Mouse (Mus musculus) hindbrain, postnatal 0 days (tissue): ENCODE results near the gene Cyp2f2. TPM values are rescaled to one million over a fixed set of nuclear protein-coding genes. Genes with fewer than 3 reads are reported as not detected.
A peak's percentile ranks its signal among the peaks of the same experiment; 100 is the strongest.

Experiments used
- ATAC-seq: fragments of 200-750 bp; cut with Nextera tagmentation; 2 replicates; pipeline ENCODE4 v1.8.0; 2017; ENCODE audit warnings: mild to moderate bottlenecking, moderate TSS enrichment, moderate library complexity
- DNase-seq: peaks from one replicate; pipeline ENCODE4 v3.0.0-alpha.2; 2015; ENCODE audit warnings: low spot score
- H3K27ac ChIP-seq: fragments of 300-500 bp; sonication (generic); 2 replicates; pipeline ENCODE4 v1.5.1; 2014; ENCODE audit warnings: mild to moderate bottlenecking
- H3K27me3 ChIP-seq: fragments of 300-500 bp; sonication (generic); 2 replicates; pipeline ENCODE4 v1.6.1; 2014; ENCODE audit warnings: low read length, mixed read lengths; ENCODE audit not compliant: insufficient read depth
- H3K36me3 ChIP-seq: fragments of 300-500 bp; sonication (generic); 2 replicates; pipeline ENCODE4 v1.6.1; 2014; ENCODE audit warnings: low read length, mixed read lengths; ENCODE audit not compliant: insufficient read depth
- H3K4me1 ChIP-seq: fragments of 300-500 bp; sonication (generic); 2 replicates; pipeline ENCODE4 v1.6.1; 2014; ENCODE audit warnings: antibody characterized with exemption, low read length, mixed read lengths; ENCODE audit not compliant: insufficient read depth
- H3K4me2 ChIP-seq: fragments of 300-500 bp; sonication (generic); 2 replicates; pipeline ENCODE4 v1.6.1; 2014; ENCODE audit warnings: low read depth, mild to moderate bottlenecking, low read length, moderate library complexity, mixed read lengths
- H3K4me3 ChIP-seq: fragments of 300-500 bp; sonication (generic); 2 replicates; pipeline ENCODE4 v1.5.1; 2014; ENCODE audit warnings: low read length
- H3K9ac ChIP-seq: fragments of 300-500 bp; sonication (generic); replicated peaks from 2 replicates; pipeline ENCODE4 v1.6.1; 2014; ENCODE audit warnings: mild to moderate bottlenecking, low read length, moderate library complexity, mixed read lengths
- H3K9me3 ChIP-seq: fragments of 300-500 bp; sonication (generic); 2 replicates; pipeline ENCODE4 v1.6.1; 2016; ENCODE audit warnings: low read length, mixed read lengths
- CTCF ChIP-seq: IDR thresholded peaks from 2 replicates; pipeline ENCODE4 v1.5.1; 2016; ENCODE audit warnings: antibody characterized with exemption, control low read depth, low read depth
- WGBS: fragments of 180-500 bp; shearing (Covaris S2); extraction: QIAGEN DNeasy Blood & Tissue Kit; methylation state at CpG from one replicate; pipeline ENCODE4 v1.1.7; 2014; 5-methylcytosine and 5-hydroxymethylcytosine counted together
- polyA plus RNA-seq: library from polyadenylated mRNA; unstranded; fragments of >200 nt; fragmentation: Nextera tagmentation; extraction: Ambion mirVana; gene quantifications from 2 replicates; pipeline ENCODE4 v1.2.1, GENCODE M21; 2015
- total RNA-seq: library from RNA; depleted of rRNA; stranded (reverse); fragments of >200 nt; gene quantifications from 2 replicates; pipeline ENCODE4 v1.2.3, GENCODE M21; 2014

Gene Cyp2f2
- total and polyA plus RNA-seq, 2 experiments from 2014 or later = 0.36 TPM; not detected in 1

DNA sequence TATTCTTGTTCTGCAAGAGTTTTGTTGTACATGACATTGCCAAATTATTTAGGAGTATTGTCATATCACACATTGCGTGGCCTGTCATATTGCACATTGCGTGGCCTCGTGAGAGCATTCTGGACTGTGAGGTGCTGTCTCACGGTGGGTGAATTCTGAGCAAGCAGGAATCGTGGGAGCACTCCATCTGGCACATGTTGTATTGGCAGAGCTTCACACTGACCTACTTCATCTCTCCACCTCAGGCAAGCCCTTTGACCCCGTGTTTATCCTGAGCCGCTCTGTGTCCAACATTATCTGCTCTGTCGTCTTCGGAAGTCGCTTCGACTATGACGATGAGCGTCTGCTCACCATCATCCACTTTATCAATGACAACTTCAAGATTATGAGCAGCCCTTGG, 9.2 kb downstream of the Cyp2f2 start:
- H3K9ac ChIP-seq = no peak overlapping the region
- no peak overlapping the region for H3K4me3 ChIP-seq
- H3K9me3 ChIP-seq = no peaks in the 10 kb centered on the region
- H3K27ac ChIP-seq = no peak overlapping the region
- H3K36me3 ChIP-seq = no peaks in the 10 kb centered on the region
- TF ChIP-seq CTCF = no peak
- no peaks in the 10 kb centered on the region for H3K27me3 ChIP-seq
- ATAC-seq = no peak
- no peaks in the 10 kb centered on the region for H3K4me1 ChIP-seq
- 93% methylated on average over 13 of the region's 13 CpGs for WGBS
- no peak overlapping the region for H3K4me2 ChIP-seq
- DNase-seq = no peak

DNA sequence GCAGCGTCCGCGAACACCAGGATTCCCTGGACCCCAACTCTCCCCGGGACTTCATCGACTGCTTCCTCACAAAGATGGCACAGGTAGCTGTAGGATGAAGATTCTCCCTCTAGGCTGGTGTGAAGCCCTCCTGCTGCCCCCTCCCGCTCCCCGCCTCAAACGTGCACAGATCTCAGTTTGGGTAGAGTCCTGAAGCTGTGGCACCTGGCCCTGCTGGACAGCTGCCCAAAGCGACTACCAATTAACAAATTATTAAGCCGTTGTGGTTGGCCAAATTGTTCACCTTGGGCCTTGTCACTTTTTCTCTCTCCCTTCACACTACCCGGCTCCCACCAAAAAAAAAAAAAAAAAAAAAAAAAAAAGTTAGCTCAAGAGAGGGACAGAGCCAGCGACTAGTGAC, 10.1 kb downstream of the Cyp2f2 start:
- Histone ChIP-seq H3K27ac (no peak overlapping the region), H3K9me3 (no peaks in the 10 kb centered on the region), H3K36me3 (no peaks in the 10 kb centered on the region), H3K9ac (no peak overlapping the region), H3K27me3 (no peaks in the 10 kb centered on the region), H3K4me1 (no peaks in the 10 kb centered on the region), H3K4me2 (no peak overlapping the region), H3K4me3 (no peak overlapping the region)
- TF ChIP-seq CTCF = no peak
- DNase-seq (no peak), ATAC-seq (no peak)
- WGBS = 86% methylated on average over 12 of the region's 12 CpGs

DNA sequence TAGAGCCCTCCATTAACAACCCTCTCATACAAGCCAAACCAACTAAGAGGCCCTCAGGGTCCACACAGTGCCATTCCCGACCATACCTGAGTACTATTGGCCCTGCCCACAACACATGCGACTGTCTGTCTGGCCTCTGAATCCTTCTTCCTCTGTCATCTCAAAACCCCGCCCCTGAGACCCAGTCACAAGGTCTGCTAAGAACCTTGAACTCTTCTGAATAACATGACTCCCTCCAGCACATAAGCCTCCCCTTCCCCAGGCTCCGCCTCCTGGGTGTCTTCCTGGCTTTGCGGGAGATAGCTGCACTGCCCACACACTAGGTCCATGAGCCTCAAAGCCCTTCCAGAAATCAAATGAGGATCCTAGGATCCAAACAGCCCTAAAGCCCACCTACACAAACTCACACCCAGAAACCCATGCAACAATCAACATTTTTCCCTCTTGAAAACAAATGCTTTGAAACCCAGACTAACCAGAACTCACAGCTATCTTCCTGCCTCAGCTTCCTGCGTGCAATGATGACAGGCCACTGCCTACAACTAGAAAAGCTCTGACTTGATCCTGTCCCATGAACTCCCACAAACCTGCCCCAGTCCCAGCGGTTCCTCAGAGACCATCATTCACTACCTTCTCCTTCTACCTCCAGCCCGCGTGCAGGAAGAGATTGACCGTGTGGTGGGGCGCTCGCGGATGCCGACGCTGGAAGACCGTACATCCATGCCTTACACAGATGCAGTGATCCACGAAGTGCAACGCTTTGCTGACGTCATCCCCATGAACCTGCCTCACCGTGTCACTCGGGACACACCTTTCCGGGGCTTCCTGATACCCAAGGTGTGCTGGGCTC, 11.0 kb downstream of the Cyp2f2 start:
- no peak for TF ChIP-seq CTCF
- Histone ChIP-seq H3K4me3 (no peak overlapping the region), H3K4me1 (no peaks in the 10 kb centered on the region), H3K9me3 (no peaks in the 10 kb centered on the region), H3K9ac (no peak overlapping the region), H3K4me2 (no peak overlapping the region), H3K36me3 (no peaks in the 10 kb centered on the region), H3K27ac (no peak overlapping the region), H3K27me3 (no peaks in the 10 kb centered on the region)
- WGBS = 89% methylated on average over 22 of the region's 22 CpGs
- DNase-seq (no peak), ATAC-seq (no peak)

DNA sequence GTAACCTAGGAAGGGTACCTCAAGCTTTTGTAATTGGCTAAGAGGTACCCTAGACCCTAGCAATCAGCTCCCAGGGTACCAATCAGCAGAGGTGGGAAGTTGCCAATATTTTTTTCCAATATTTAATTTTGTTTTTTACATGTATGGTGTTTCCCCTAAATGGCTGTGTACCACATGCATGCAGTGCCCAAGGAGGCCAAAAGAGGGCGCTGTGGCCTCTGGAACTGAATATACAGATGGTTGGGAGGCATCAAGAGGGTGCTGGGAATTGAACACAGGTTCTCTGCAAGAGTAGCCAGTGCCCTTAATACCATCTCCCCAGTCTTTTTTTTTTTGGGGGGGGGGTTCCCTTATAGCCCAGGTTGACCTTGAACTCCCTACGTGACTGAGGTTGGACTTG, 11.7 kb downstream of the Cyp2f2 start:
- Histone ChIP-seq H3K27me3 (no peaks in the 10 kb centered on the region), H3K4me3 (no peak overlapping the region), H3K4me2 (no peak overlapping the region), H3K9me3 (no peaks in the 10 kb centered on the region), H3K36me3 (no peaks in the 10 kb centered on the region), H3K9ac (no peak overlapping the region), H3K27ac (no peak overlapping the region), H3K4me1 (no peaks in the 10 kb centered on the region)
- ATAC-seq = no peak
- no peak; the same call in 1 of the 2 replicates for TF ChIP-seq CTCF
- 68% methylated on average over 2 of the region's 2 CpGs for whole genome bisulfite sequencing
- no peak for DNase-seq

DNA sequence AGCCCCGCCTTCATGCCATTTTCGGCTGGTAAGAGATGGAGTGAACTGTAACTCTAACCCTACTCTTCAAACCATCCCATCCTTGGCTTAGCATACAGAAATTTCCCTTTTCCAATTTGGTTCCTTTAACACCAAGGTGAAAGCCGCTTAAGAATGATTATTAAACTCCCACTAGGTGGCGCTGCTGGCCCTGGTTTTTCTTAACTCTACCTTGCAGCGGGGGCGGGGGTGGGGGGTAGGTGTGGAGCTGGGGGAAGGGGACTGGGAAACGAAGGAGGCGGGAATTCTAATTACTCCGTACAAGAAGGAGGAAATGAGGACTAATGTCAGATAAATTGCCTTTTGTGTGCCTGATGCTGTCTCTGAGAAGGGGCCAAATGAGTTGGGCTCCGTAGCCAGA, 12.9 kb downstream of the Cyp2f2 start:
- Histone ChIP-seq H3K9ac (no peak overlapping the region), H3K27me3 (no peaks in the 10 kb centered on the region), H3K27ac (no peak overlapping the region), H3K36me3 (no peaks in the 10 kb centered on the region), H3K4me2 (no peak overlapping the region), H3K9me3 (no peaks in the 10 kb centered on the region), H3K4me3 (no peak overlapping the region), H3K4me1 (no peaks in the 10 kb centered on the region)
- 15% methylated on average over 10 of the region's 10 CpGs for WGBS
- peak; percentile 54 for TF ChIP-seq CTCF
- ATAC-seq (0 out of 2 replicates have a peak, but pooled peaks have one; percentile 33), DNase-seq (peak; percentile 76)

DNA sequence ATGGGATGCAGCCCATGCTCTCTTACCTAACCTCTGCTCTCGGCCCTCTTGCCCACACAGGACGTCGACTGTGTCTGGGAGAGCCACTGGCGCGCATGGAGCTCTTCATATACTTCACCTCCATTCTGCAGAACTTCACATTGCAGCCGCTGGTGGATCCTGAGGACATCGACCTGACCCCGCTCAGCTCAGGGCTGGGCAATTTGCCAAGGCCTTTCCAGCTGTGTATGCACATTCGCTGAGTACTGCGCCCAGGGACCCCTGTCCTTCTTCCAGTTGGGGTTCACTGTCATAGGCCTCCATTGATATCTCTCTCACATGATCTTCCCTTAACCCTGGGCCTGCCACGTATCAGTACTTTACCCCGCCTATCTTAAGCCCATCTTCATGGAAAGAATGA, 13.4 kb downstream of the Cyp2f2 start:
- H3K27ac ChIP-seq = no peak overlapping the region
- no peaks in the 10 kb centered on the region for H3K36me3 ChIP-seq
- ATAC-seq = no peak
- no peak overlapping the region for H3K4me2 ChIP-seq
- no peaks in the 10 kb centered on the region for H3K27me3 ChIP-seq
- H3K4me1 ChIP-seq = no peaks in the 10 kb centered on the region
- no peak for DNase-seq
- WGBS = 72% methylated on average over 12 of the region's 12 CpGs
- no peak overlapping the region for H3K4me3 ChIP-seq
- no peak overlapping the region for H3K9ac ChIP-seq
- H3K9me3 ChIP-seq = no peaks in the 10 kb centered on the region
- TF ChIP-seq CTCF = no peak

DNA sequence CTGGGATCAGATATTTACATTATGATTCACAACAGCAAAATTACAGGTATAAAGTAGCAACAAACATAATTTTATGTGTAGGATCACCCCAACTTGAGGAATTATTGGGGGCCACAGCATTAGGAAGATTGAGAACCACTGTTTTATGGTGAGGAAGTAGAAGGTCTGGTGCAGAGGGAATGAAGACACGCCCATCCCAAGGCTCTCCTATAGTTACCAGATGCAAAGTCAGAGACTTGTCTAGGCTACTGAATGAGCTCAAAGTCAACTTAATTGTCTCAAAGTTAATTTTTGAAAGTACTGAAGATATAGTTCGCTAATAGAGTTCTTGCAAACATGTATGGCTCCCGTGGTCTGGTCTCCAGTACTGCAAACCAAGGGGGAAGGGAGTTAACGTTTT, 14.0 kb downstream of the Cyp2f2 start:
- ATAC-seq = no peak
- no peak for TF ChIP-seq CTCF
- H3K27ac ChIP-seq = no peak overlapping the region
- no peak overlapping the region for H3K9ac ChIP-seq
- H3K27me3 ChIP-seq = no peaks in the 10 kb centered on the region
- no peaks in the 10 kb centered on the region for H3K4me1 ChIP-seq
- DNase-seq = no peak
- no peaks in the 10 kb centered on the region for H3K36me3 ChIP-seq
- no peak overlapping the region for H3K4me3 ChIP-seq
- H3K9me3 ChIP-seq = no peaks in the 10 kb centered on the region
- H3K4me2 ChIP-seq = no peak overlapping the region
- WGBS = 81% methylated on average over 4 of the region's 4 CpGs
